Mouse (Mus musculus): ENCODE results near the gene Sez6l2.

GRCm38 (mm10) chr7:127017950-127018345 lies 67.6 kb downstream of the Sez6l2 start:
- TF ChIP-seq CTCF (IDR thresholded peaks at IDR 0.05; ENCODE audit: low read depth, low read length) (no peak), GATA1 (IDR thresholded peaks at IDR 0.05; ENCODE audit: borderline replicate concordance, low read length) (no peak), POLR2AphosphoS5 (IDR thresholded peaks at IDR 0.05; ENCODE audit: insufficient replicate concordance, low read depth, low read length) (no peak)

Measured in G1E (cell line).